Mouse (Mus musculus): ENCODE data around the gene Gucd1. TPM values are rescaled to one million over a fixed set of nuclear protein-coding genes. Genes with fewer than 3 reads are reported as not detected.
"Not testable (repeated sequence)": the region's sequence is repeated elsewhere in the genome, so short reads cannot be mapped to it uniquely, and the experiment has no call there.

The Gucd1 gene
- 10 to 100 TPM; 34.0 to 37.2 (median 36.1) TPM for total RNA-seq (2022)

GRCm38 (mm10) chr10:75517758-75518143, at the start of gene Gucd1:
Gene Gucd1 (minus strand): TSS chr10:75517972.
- DNase-seq (ENCODE audit: low spot score) = peak; percentile 99

GRCm38 (mm10) chr10:75566765-75567164, 49.0 kb upstream of the Gucd1 start:
- not testable (repeated sequence) for DNase-seq (ENCODE audit: low spot score)

GRCm38 (mm10) chr10:75566321-75566720, 48.5 kb upstream of the Gucd1 start:
- no peak for DNase-seq (ENCODE audit: low spot score)

GRCm38 (mm10) chr10:75565906-75566305, 48.1 kb upstream of the Gucd1 start:
- no peak for DNase-seq (ENCODE audit: low spot score)

GRCm38 (mm10) chr10:75565436-75565835, 47.7 kb upstream of the Gucd1 start:
- DNase-seq (ENCODE audit: low spot score) = no peak

GRCm38 (mm10) chr10:75564687-75565265, 47.0 kb upstream of the Gucd1 start:
- DNase-seq (ENCODE audit: low spot score) = no peak

GRCm38 (mm10) chr10:75562596-75562995, 44.8 kb upstream of the Gucd1 start:
- no peak for DNase-seq (ENCODE audit: low spot score)

- DNase-seq (ENCODE audit: low spot score) = no peak
These were observed 43.4 kb upstream of the Gucd1 start, which contains the start of gene Ggt1 for GRCm38 (mm10) chr10:75561071-75561654. Gene Ggt1 (plus strand): TSS chr10:75561604.

- no peak for DNase-seq (ENCODE audit: low spot score)
These were observed 42.8 kb upstream of the Gucd1 start for GRCm38 (mm10) chr10:75560549-75560899.

- DNase-seq (ENCODE audit: low spot score) = peak; percentile 20
These were observed 42.1 kb upstream of the Gucd1 start, which contains the start of gene Lrrc75b for GRCm38 (mm10) chr10:75559676-75560548. Gene Lrrc75b (minus strand): TSS chr10:75560330.

GRCm38 (mm10) chr10:75559041-75559675, 41.4 kb upstream of the Gucd1 start:
- no peak for DNase-seq (ENCODE audit: low spot score)

GRCm38 (mm10) chr10:75558515-75558914, 40.7 kb upstream of the Gucd1 start:
- no peak for DNase-seq (ENCODE audit: low spot score)

GRCm38 (mm10) chr10:75556026-75556425, 38.3 kb upstream of the Gucd1 start:
- no peak for DNase-seq (ENCODE audit: low spot score)

- no peak for DNase-seq (ENCODE audit: low spot score)
These were observed 37.8 kb upstream of the Gucd1 start for GRCm38 (mm10) chr10:75555557-75555956.

- no peak for DNase-seq (ENCODE audit: low spot score)
These were observed 36.3 kb upstream of the Gucd1 start for GRCm38 (mm10) chr10:75554090-75554489.

GRCm38 (mm10) chr10:75552701-75553450, 35.1 kb upstream of the Gucd1 start:
- DNase-seq (ENCODE audit: low spot score) = no peak

- DNase-seq (ENCODE audit: low spot score) = no peak
These were observed 34.3 kb upstream of the Gucd1 start for GRCm38 (mm10) chr10:75552106-75552505.

- no peak for DNase-seq (ENCODE audit: low spot score)
These were observed 33.4 kb upstream of the Gucd1 start for GRCm38 (mm10) chr10:75551175-75551574.

- DNase-seq (ENCODE audit: low spot score) = no peak
These were observed 32.1 kb upstream of the Gucd1 start for GRCm38 (mm10) chr10:75549886-75550285.

GRCm38 (mm10) chr10:75548486-75548885, 30.7 kb upstream of the Gucd1 start:
- DNase-seq (ENCODE audit: low spot score) = no peak

GRCm38 (mm10) chr10:75547901-75548300, 30.1 kb upstream of the Gucd1 start:
- DNase-seq (ENCODE audit: low spot score) = no peak

All from heart, adult 8-10 months (tissue).